Mouse (Mus musculus) midbrain, embryonic 10.5 days (tissue): ENCODE results near the gene Slc43a2. TPM values are rescaled to one million over a fixed set of nuclear protein-coding genes. Genes with fewer than 3 reads are reported as not detected.

Experiments used
- DNase-seq: peaks from one replicate; pipeline ENCODE4 v3.0.0-alpha.2; 2017; ENCODE audit warnings: low spot score
- H3K27ac ChIP-seq: fragments of 300-500 bp; sonication (generic); replicated peaks from 2 replicates; pipeline ENCODE4 v1.5.1; 2016; ENCODE audit warnings: mild to moderate bottlenecking
- H3K27me3 ChIP-seq: fragments of 300-500 bp; sonication (generic); 2 replicates; pipeline ENCODE4 v1.6.1; 2016; ENCODE audit warnings: low read depth, mild to moderate bottlenecking; ENCODE audit not compliant: poor library complexity, severe bottlenecking
- H3K36me3 ChIP-seq: fragments of 300-500 bp; sonication (generic); 2 replicates; pipeline ENCODE4 v1.6.1; 2016; ENCODE audit warnings: mild to moderate bottlenecking, moderate library complexity
- H3K4me1 ChIP-seq: fragments of 300-500 bp; sonication (generic); 2 replicates; pipeline ENCODE4 v1.6.1; 2016
- H3K4me3 ChIP-seq: fragments of 300-500 bp; sonication (generic); 2 replicates; pipeline ENCODE4 v1.5.1; 2016; ENCODE audit warnings: mild to moderate bottlenecking, moderate library complexity
- H3K9me3 ChIP-seq: fragments of 300-500 bp; sonication (generic); replicated peaks from 2 replicates; pipeline ENCODE4 v1.6.1; 2016; ENCODE audit warnings: mild to moderate bottlenecking
- WGBS: fragments of 180-500 bp; shearing (Covaris S2); methylation state at CpG from one replicate; pipeline ENCODE4 v1.1.7; 2016; 5-methylcytosine and 5-hydroxymethylcytosine counted together
- polyA plus RNA-seq: library from polyadenylated mRNA; unstranded; fragments of >200 nt; fragmentation: Nextera tagmentation; extraction: Ambion mirVana; gene quantifications from 2 replicates; pipeline ENCODE4 v1.2.1, GENCODE M21; 2016

Slc43a2 gene
- polyA plus RNA-seq, 1 experiment from 2014 or later, result 6.5 TPM

- Histone ChIP-seq H3K4me3 (no peak overlapping the region), H3K27me3 (no peaks in the 10 kb centered on the region), H3K9me3 (peaks cover 5% of the 10 kb centered on the region; the same call in 1 of the 2 replicates), H3K4me1 (peaks cover 8% of the 10 kb centered on the region), H3K27ac (no peak overlapping the region), H3K36me3 (peaks cover 16% of the 10 kb centered on the region; the same call in 1 of the 2 replicates)
- DNase-seq, result no peak
- WGBS, result 85% methylated on average over 14 of the region's 14 CpGs
These were observed 29.3 kb downstream of the Slc43a2 start for GRCm38 (mm10) chr11:75560530-75561409.

GRCm38 (mm10) chr11:75561410-75561791 lies 29.9 kb downstream of the Slc43a2 start:
- no peak for DNase-seq
- Histone ChIP-seq H3K36me3 (peaks cover 16% of the 10 kb centered on the region; the same call in 1 of the 2 replicates), H3K27ac (no peak overlapping the region), H3K4me1 (peaks cover 10% of the 10 kb centered on the region), H3K9me3 (peaks cover 5% of the 10 kb centered on the region; the same call in 1 of the 2 replicates), H3K27me3 (no peaks in the 10 kb centered on the region), H3K4me3 (no peak overlapping the region)
- WGBS, result 81% methylated on average over 5 of the region's 5 CpGs

GRCm38 (mm10) chr11:75562840-75563239 lies 31.3 kb downstream of the Slc43a2 start:
- Histone ChIP-seq H3K27ac (no peak overlapping the region), H3K4me3 (no peak overlapping the region), H3K36me3 (peaks cover 17% of the 10 kb centered on the region; the same call in 1 of the 2 replicates), H3K9me3 (peaks cover 4% of the 10 kb centered on the region; the same call in 1 of the 2 replicates), H3K27me3 (no peaks in the 10 kb centered on the region), H3K4me1 (peaks cover 2% of the 10 kb centered on the region; the same call in 1 of the 2 replicates)
- no peak for DNase-seq
- WGBS, result 90% methylated on average over 8 of the region's 8 CpGs

GRCm38 (mm10) chr11:75563851-75564548 lies 32.5 kb downstream of the Slc43a2 start:
- H3K36me3 ChIP-seq, result peaks cover 18% of the 10 kb centered on the region
- no peak overlapping the region for H3K4me3 ChIP-seq
- no peaks in the 10 kb centered on the region for H3K9me3 ChIP-seq
- peaks cover 2% of the 10 kb centered on the region; the same call in 1 of the 2 replicates for H3K4me1 ChIP-seq
- WGBS, result 80% methylated on average over 18 of the region's 18 CpGs
- H3K27ac ChIP-seq, result no peak overlapping the region
- DNase-seq, result no peak
- no peaks in the 10 kb centered on the region for H3K27me3 ChIP-seq

- Histone ChIP-seq H3K27ac (0 out of 2 replicates have a peak overlapping the region, but pooled peaks have one; percentile 18), H3K27me3 (no peaks in the 10 kb centered on the region), H3K4me1 (peaks cover 2% of the 10 kb centered on the region; the same call in 1 of the 2 replicates), H3K4me3 (no peak overlapping the region), H3K36me3 (peaks cover 25% of the 10 kb centered on the region), H3K9me3 (no peaks in the 10 kb centered on the region)
- WGBS, result 98% methylated on average over 2 of the region's 2 CpGs
- no peak for DNase-seq
These were observed 34.4 kb downstream of the Slc43a2 start for GRCm38 (mm10) chr11:75565849-75566248.

GRCm38 (mm10) chr11:75566276-75567196 lies 35.0 kb downstream of the Slc43a2 start:
- whole genome bisulfite sequencing, result 84% methylated on average over 13 of the region's 13 CpGs
- no peak overlapping the region for H3K4me3 ChIP-seq

GRCm38 (mm10) chr11:75567346-75568114 lies 36.0 kb downstream of the Slc43a2 start:
- Histone ChIP-seq H3K27me3 (peaks cover 14% of the 10 kb centered on the region; the same call in 1 of the 2 replicates), H3K4me1 (peaks cover 17% of the 10 kb centered on the region), H3K4me3 (no peak overlapping the region), H3K27ac (no peak overlapping the region), H3K9me3 (no peaks in the 10 kb centered on the region), H3K36me3 (peaks cover 25% of the 10 kb centered on the region)
- WGBS, result 73% methylated on average over 9 of the region's 9 CpGs
- no peak for DNase-seq

More at GRCm38 (mm10) chr11:75566276-75567196, 35.0 kb downstream of the Slc43a2 start:
- Histone ChIP-seq H3K27me3 (peaks cover 4% of the 10 kb centered on the region; the same call in 1 of the 2 replicates), H3K9me3 (no peaks in the 10 kb centered on the region), H3K36me3 (peaks cover 25% of the 10 kb centered on the region), H3K4me1 (peaks cover 7% of the 10 kb centered on the region), H3K27ac (no peak overlapping the region)
- no peak for DNase-seq

- 79% methylated on average over 6 of the region's 6 CpGs for WGBS
- peaks cover 23% of the 10 kb centered on the region for H3K4me1 ChIP-seq
- peaks cover 22% of the 10 kb centered on the region for H3K36me3 ChIP-seq
- H3K4me3 ChIP-seq, result no peak overlapping the region
- H3K27me3 ChIP-seq, result peaks cover 14% of the 10 kb centered on the region; the same call in 1 of the 2 replicates
- no peak overlapping the region for H3K27ac ChIP-seq
- no peak for DNase-seq
- no peaks in the 10 kb centered on the region for H3K9me3 ChIP-seq
These were observed 36.6 kb downstream of the Slc43a2 start for GRCm38 (mm10) chr11:75568115-75568511.

- peaks cover 26% of the 10 kb centered on the region for H3K4me1 ChIP-seq
- WGBS, result 94% methylated on average over 12 of the region's 12 CpGs
- DNase-seq, result no peak
- H3K27ac ChIP-seq, result no peak overlapping the region
- H3K27me3 ChIP-seq, result peaks cover 16% of the 10 kb centered on the region; the same call in 1 of the 2 replicates
- H3K4me3 ChIP-seq, result no peak overlapping the region
- H3K9me3 ChIP-seq, result no peaks in the 10 kb centered on the region
- H3K36me3 ChIP-seq, result peaks cover 13% of the 10 kb centered on the region; the same call in 1 of the 2 replicates
These were observed 37.5 kb downstream of the Slc43a2 start for GRCm38 (mm10) chr11:75568962-75569361.

GRCm38 (mm10) chr11:75570375-75571125 lies 39.1 kb downstream of the Slc43a2 start:
- Histone ChIP-seq H3K4me3 (no peak overlapping the region), H3K9me3 (no peaks in the 10 kb centered on the region), H3K27ac (0 out of 2 replicates have a peak overlapping the region, but pooled peaks have one; percentile 23), H3K27me3 (peaks cover 18% of the 10 kb centered on the region; the same call in 1 of the 2 replicates), H3K4me1 (peaks cover 26% of the 10 kb centered on the region), H3K36me3 (peaks cover 13% of the 10 kb centered on the region; the same call in 1 of the 2 replicates)
- no peak for DNase-seq
- 92% methylated on average over 17 of the region's 17 CpGs for WGBS
